Mouse (Mus musculus) forebrain, embryonic 12.5 days (tissue): Measurements from ENCODE around the gene Hmbs. TPM values are rescaled to one million over a fixed set of nuclear protein-coding genes. Genes with fewer than 3 reads are reported as not detected.

ENCODE experiments used
- ATAC-seq: fragments of 200-750 bp; cut with Nextera tagmentation; 2 replicates; pipeline ENCODE4 v1.8.0; 2017; ENCODE audit warnings: moderate TSS enrichment; ENCODE audit not compliant: low FRiP score
- H3K27ac ChIP-seq: fragments of 300-500 bp; sonication (generic); 2 replicates; pipeline ENCODE4 v1.5.1; 2016; ENCODE audit warnings: mild to moderate bottlenecking
- H3K27me3 ChIP-seq: fragments of 300-500 bp; sonication (generic); 2 replicates; pipeline ENCODE4 v1.6.1; 2016; ENCODE audit warnings: mild to moderate bottlenecking
- H3K36me3 ChIP-seq: fragments of 300-500 bp; sonication (generic); replicated peaks from 2 replicates; pipeline ENCODE4 v1.6.1; 2016; ENCODE audit warnings: mild to moderate bottlenecking
- H3K4me1 ChIP-seq: fragments of 300-500 bp; sonication (generic); 2 replicates; pipeline ENCODE4 v1.6.1; 2016
- H3K4me2 ChIP-seq: fragments of 300-500 bp; sonication (generic); 2 replicates; pipeline ENCODE4 v1.6.1; 2016; ENCODE audit warnings: mild to moderate bottlenecking, moderate library complexity
- H3K4me3 ChIP-seq: fragments of 300-500 bp; sonication (generic); replicated peaks from 2 replicates; pipeline ENCODE4 v1.5.1; 2016; ENCODE audit warnings: mild to moderate bottlenecking
- H3K9ac ChIP-seq: fragments of 300-500 bp; sonication (generic); 2 replicates; pipeline ENCODE4 v1.6.1; 2016; ENCODE audit warnings: mild to moderate bottlenecking
- H3K9me3 ChIP-seq: fragments of 300-500 bp; sonication (generic); 2 replicates; pipeline ENCODE4 v1.6.1; 2016
- WGBS: fragments of 180-500 bp; shearing (Covaris S2); methylation state at CpG from one replicate; pipeline ENCODE4 v1.1.7; 2016; 5-methylcytosine and 5-hydroxymethylcytosine counted together
- polyA plus RNA-seq: library from polyadenylated mRNA; unstranded; fragments of >200 nt; fragmentation: Nextera tagmentation; extraction: Ambion mirVana; gene quantifications from 2 replicates; pipeline ENCODE4 v1.2.1, GENCODE M21; 2016

Gene Hmbs
- polyA plus RNA-seq, 1 experiment from 2014 or later, result 115 TPM

DNA sequence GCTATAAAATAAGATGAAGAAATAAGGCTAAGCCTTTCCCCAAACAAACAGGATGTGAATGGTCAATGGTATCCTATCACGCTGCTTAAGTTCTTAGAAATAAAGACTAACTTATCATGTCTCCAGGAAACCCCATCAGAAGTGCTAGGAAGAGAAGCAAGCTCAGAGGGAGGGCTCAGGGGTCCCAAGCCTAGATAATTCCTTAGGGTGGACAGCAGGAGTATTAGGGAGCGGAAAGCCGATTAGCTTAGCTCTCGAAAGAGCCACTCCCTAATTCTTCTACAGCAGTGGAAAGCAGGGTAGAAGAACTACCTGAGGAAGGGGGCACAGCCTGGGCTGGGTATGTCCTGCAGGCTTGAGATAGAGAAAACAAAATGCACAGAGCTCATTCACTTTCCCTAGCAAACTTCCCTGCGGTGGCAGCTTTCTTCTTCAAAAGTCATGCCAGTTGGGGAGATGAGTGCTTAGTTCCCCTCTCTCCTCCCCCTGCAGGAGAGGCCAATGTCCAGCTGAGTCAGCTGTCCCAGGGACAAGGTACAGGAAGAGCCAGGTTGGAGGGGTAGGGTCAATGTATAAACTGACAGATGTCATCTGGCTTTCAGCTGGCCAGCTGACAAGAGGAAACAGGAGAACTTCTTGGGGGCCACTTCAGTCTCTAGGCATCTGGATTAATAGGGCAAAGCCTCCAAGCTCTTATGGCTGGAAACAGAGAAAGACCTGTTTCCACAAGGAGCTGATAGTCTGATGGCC is 25.8 kb downstream of the Hmbs start:
- ATAC-seq, result no peak
- Histone ChIP-seq H3K4me3 (peak overlapping the region; percentile 86), H3K36me3 (peaks cover 34% of the 10 kb centered on the region), H3K4me2 (peak overlapping the region; percentile 94), H3K9me3 (no peaks in the 10 kb centered on the region), H3K4me1 (peaks cover 35% of the 10 kb centered on the region), H3K27me3 (no peaks in the 10 kb centered on the region), H3K27ac (no peak overlapping the region), H3K9ac (0 out of 2 replicates have a peak overlapping the region, but pooled peaks have one; percentile 94)
- WGBS, result 57% methylated on average over 5 of the region's 5 CpGs

DNA sequence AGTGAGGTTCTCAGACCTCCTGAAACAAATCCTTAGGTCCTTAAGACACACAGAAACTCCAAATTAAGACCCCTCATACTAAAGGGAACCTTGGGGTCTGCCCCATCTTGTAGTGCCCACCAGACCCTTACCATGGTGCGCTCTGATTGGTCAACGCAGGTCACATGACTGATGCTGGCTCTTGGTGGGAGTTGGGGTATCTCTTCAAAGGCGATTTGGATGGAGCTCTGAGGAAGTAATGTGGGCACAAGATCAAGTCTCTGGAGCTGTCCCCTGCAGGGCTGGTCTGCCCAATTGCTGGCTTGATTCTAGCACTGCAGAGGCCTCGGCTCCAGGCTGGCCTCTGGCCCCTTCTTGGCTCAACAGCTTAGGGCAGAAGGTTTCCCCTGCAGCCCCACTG is 26.6 kb downstream of the Hmbs start:
- Histone ChIP-seq H3K36me3 (peaks cover 40% of the 10 kb centered on the region), H3K4me1 (peaks cover 35% of the 10 kb centered on the region), H3K4me3 (no peak overlapping the region), H3K4me2 (peak overlapping the region; percentile 94; the same call in 1 of the 2 replicates), H3K9ac (no peak overlapping the region), H3K27me3 (no peaks in the 10 kb centered on the region), H3K27ac (no peak overlapping the region), H3K9me3 (no peaks in the 10 kb centered on the region)
- no peak for ATAC-seq
- 76% methylated on average over 4 of the region's 4 CpGs for WGBS

DNA sequence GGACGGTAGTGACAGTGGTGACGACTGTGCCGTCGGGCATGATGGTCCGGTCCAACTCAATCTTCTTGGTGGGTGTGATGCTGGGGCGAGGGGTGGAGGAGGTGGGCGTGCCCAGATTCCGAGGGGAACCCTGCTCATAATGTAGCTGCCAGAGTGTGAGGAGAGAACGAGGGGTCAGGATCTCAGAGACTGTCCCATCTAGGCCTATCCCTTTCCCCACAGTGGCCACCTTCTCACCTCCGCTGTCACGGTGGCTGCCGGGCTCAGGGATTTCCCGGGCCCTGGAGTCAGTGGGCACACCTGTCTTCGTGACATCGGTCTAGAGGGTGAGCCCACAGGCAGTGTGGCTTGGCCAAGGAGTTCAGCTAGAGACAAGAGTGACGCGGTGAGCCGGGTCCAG is 29.1 kb downstream of the Hmbs start:
- Histone ChIP-seq H3K4me1 (peaks cover 43% of the 10 kb centered on the region), H3K27me3 (peaks cover 4% of the 10 kb centered on the region), H3K36me3 (peaks cover 47% of the 10 kb centered on the region), H3K9ac (no peak overlapping the region), H3K4me3 (no peak overlapping the region), H3K27ac (no peak overlapping the region), H3K9me3 (no peaks in the 10 kb centered on the region), H3K4me2 (no peak overlapping the region)
- no peak for ATAC-seq
- 94% methylated on average over 18 of the region's 18 CpGs for WGBS

DNA sequence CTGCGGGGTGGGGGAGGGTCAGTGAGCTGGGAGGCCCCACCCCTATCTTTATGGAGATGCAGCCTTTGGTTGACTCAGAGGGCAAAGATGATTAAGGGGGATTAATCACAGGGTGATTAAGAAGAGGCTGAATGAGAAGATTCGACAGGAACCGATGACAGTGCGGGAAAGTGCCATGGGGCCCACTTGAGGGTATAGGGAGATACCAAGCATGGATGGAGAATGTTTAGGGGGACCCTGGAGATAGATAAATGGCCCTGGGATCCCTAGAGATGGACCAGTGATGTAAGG is 29.8 kb downstream of the Hmbs start:
- peaks cover 4% of the 10 kb centered on the region for H3K27me3 ChIP-seq
- H3K9ac ChIP-seq, result no peak overlapping the region
- peaks cover 47% of the 10 kb centered on the region for H3K36me3 ChIP-seq
- no peak overlapping the region for H3K27ac ChIP-seq
- H3K4me2 ChIP-seq, result no peak overlapping the region
- WGBS, result 59% methylated on average over 4 of the region's 4 CpGs
- H3K4me1 ChIP-seq, result peaks cover 41% of the 10 kb centered on the region
- no peak for ATAC-seq
- H3K9me3 ChIP-seq, result no peaks in the 10 kb centered on the region
- H3K4me3 ChIP-seq, result no peak overlapping the region

DNA sequence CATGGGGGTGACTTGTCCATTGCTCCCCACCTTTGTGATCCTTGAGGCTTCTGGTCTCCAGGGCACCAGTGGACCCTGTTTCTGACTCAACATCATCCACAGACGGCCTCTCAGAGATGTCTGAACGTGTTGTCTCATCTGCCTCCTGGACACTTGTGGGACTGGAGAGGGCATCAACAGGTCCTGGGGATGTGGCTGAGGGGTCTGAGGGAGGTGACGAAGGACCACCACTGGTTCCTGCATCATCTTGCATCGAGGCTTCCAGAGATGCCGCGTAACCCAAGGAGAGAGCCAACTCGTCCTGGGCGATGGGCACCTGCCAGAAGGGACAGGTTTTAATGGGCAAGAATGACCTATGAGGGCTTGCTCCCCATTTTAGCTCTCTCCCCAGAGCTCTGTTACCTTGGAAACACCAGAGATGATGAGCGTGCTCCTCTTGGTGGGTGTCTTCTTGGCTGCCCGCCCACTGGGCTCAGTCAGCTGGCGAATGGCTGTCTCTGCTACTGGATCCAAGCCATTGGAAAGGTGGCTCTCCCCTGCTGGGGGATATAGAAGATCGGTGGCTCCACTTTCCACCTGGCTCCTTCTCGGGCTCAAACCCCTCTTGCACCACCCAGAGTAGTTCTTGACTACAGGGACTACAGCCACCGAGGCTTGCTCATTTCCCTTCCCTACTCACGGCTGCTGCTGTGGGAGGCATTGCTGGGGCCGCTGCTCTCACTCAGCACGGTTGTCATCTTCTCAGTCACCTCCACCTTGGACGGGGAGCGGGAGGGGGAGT is 30.4 kb downstream of the Hmbs start:
- H3K9ac ChIP-seq, result no peak overlapping the region
- WGBS, result 74% methylated on average over 19 of the region's 19 CpGs

DNA sequence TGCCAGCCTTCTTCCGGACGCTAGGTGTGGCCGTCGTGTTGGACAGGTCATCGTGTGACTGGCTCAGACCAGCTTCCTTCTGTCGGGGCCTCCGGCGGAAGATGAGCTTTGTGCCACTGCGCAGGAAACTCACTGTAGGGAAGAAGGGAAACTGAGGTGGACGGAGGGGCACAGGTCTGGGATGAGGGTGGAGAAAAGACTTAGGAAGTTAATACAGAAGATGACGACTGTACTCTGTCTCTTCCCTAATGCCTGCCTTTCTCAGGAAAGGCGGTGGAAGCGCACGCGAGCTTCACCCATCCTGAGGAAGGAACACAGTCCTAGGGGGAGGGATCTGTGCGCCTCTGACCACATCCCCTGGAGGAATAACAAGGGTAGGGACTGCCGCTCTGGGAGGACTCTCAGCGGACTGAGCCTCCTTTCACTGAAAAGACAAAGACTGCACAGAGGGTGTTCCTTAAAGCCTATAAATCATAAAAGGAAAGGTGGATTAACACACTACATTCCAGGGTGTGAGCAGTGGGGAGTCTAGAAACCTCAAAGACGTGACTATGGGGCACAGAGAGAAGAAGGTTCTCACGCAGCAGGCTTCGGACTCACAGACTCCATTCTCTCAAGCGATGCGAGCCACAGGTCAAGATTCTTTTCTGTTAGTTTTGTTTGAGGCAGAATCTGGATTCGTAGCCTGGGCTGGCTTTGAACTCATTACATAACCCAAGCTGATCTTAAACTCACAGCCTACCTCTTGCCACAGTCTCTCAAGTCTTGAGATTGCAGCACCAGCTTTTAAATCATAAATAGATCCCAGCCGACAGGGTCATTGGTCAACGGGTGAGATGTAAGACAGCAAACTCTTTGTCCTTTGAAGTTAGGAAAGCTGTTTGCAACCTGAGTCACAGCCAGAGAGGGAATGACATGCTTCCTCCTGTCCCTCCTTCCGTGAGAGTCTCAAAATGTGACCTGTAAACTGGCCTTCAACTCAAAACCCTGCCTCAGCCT is 32.6 kb downstream of the Hmbs start:
- peaks cover 4% of the 10 kb centered on the region for H3K27me3 ChIP-seq
- peak overlapping the region; percentile 19; the same call in 1 of the 2 replicates for H3K4me2 ChIP-seq
- H3K9me3 ChIP-seq, result no peaks in the 10 kb centered on the region
- H3K4me3 ChIP-seq, result peak overlapping the region; percentile 4; the same call in 1 of the 2 replicates
- no peak for ATAC-seq
- H3K4me1 ChIP-seq, result peaks cover 18% of the 10 kb centered on the region
- peak overlapping the region; percentile 12; the same call in 1 of the 2 replicates for H3K9ac ChIP-seq
- H3K27ac ChIP-seq, result peak overlapping the region; percentile 36; the same call in 1 of the 2 replicates
- WGBS, result 4% methylated on average over 27 of the region's 27 CpGs
- peaks cover 46% of the 10 kb centered on the region for H3K36me3 ChIP-seq

More for the DNA sequence above, 30.4 kb downstream of the Hmbs start:
- Histone ChIP-seq H3K27ac (no peak overlapping the region; the same call in 1 of the 2 replicates), H3K4me2 (no peak overlapping the region), H3K9me3 (no peaks in the 10 kb centered on the region), H3K4me3 (no peak overlapping the region), H3K4me1 (peaks cover 35% of the 10 kb centered on the region), H3K36me3 (peaks cover 47% of the 10 kb centered on the region), H3K27me3 (peaks cover 4% of the 10 kb centered on the region)
- ATAC-seq, result no peak

DNA sequence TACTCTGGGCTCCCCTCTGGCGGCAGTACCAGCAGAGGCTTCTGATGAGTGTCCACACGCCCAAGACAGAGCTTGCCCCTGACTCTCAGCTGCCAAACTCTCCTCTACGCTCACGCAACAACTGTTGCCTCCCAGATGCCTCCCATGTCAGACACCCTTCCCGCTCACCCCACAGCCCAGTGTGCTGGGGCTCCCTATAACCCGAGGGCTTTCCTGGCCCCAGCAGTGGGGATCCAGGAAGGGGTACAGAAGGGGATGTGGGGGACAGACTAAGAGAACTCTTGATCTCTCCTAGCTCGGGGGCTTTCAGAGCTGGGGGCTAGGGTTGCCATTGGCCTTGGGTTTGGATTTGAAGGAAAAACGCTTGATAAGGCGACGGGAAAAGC is 33.3 kb downstream of the Hmbs start:
- H3K36me3 ChIP-seq, result peaks cover 39% of the 10 kb centered on the region
- no peak overlapping the region for H3K27ac ChIP-seq
- H3K9me3 ChIP-seq, result no peaks in the 10 kb centered on the region
- no peak for ATAC-seq
- peaks cover 18% of the 10 kb centered on the region for H3K4me1 ChIP-seq
- H3K4me3 ChIP-seq, result 0 out of 2 replicates have a peak overlapping the region, but pooled peaks have one; percentile 4
- H3K9ac ChIP-seq, result peak overlapping the region; percentile 12; the same call in 1 of the 2 replicates
- H3K4me2 ChIP-seq, result 0 out of 2 replicates have a peak overlapping the region, but pooled peaks have one; percentile 19
- H3K27me3 ChIP-seq, result peaks cover 4% of the 10 kb centered on the region
- WGBS, result 29% methylated on average over 10 of the region's 10 CpGs

DNA sequence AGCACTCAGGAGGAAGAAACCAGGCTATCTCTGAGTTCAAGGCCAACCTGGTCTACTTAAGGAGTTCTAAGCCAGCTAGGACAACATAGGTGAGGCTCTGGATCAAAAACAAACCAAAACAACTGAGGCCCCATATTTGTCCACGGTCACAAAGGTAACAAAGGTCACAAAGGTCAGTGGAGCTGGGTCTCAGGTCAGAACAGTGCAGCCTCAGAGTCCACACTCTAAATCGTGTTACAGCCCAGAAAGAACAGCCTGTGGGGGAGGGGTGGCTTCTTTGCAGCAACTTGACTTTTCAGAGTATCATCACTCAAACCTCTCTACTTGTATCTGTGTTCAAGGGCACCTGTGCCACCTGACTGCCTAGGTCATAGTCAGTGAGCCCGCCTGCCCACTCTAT is 34.3 kb downstream of the Hmbs start:
- 53% methylated on average over 3 of the region's 3 CpGs for WGBS
- H3K36me3 ChIP-seq, result peaks cover 29% of the 10 kb centered on the region
- peaks cover 20% of the 10 kb centered on the region for H3K4me1 ChIP-seq
- no peak overlapping the region for H3K4me2 ChIP-seq
- no peak overlapping the region for H3K27ac ChIP-seq
- no peak overlapping the region for H3K4me3 ChIP-seq
- peaks cover 4% of the 10 kb centered on the region for H3K27me3 ChIP-seq
- ATAC-seq, result no peak
- H3K9ac ChIP-seq, result no peak overlapping the region
- H3K9me3 ChIP-seq, result no peaks in the 10 kb centered on the region

DNA sequence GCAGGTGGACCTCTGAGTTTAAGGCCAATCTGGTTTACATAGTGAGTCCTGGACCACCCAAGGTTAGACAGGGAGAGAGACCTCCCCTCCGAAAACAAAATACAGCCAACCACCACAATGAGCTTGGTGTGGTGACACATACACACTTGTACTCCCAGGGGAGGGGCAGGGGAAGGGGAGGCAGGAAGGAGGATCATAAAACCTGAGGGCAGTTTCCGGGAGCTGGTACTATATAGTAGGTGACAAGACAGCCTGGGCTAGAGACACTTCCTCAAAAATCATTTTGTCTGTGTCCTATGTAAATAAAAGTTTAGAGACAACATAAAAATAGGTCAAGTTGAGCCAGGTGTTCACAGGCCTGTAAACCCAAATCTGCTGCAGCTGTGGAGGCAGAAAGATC is 36.8 kb downstream of the Hmbs start:
- H3K9me3 ChIP-seq, result no peaks in the 10 kb centered on the region
- peaks cover 13% of the 10 kb centered on the region for H3K36me3 ChIP-seq
- peaks cover 4% of the 10 kb centered on the region for H3K27me3 ChIP-seq
- 98% methylated on average over 2 of the region's 2 CpGs for WGBS
- ATAC-seq, result no peak
- no peak overlapping the region for H3K27ac ChIP-seq
- H3K9ac ChIP-seq, result no peak overlapping the region
- no peak overlapping the region for H3K4me2 ChIP-seq
- no peak overlapping the region for H3K4me3 ChIP-seq
- H3K4me1 ChIP-seq, result peaks cover 30% of the 10 kb centered on the region

DNA sequence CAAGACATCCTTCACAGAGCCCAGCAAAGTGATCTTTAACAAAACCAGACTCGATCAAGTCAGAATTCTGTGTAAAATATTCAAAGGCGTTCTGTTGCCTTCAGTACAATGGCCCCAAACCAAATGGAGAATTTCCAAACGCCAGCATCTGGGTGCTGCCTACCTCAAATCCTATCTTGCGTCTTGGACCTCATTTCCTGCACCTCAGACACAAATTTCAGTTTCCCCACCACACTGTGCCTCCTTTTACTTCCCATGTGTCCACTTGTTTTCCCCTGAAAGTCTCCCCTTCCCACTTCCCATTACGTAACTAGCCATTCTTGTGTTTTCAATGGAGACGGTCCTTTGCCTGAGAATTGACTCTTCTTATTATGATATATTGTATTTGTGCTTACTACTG is 37.5 kb downstream of the Hmbs start:
- Histone ChIP-seq H3K4me3 (no peak overlapping the region), H3K27ac (no peak overlapping the region), H3K36me3 (peaks cover 20% of the 10 kb centered on the region), H3K9ac (no peak overlapping the region), H3K27me3 (peaks cover 4% of the 10 kb centered on the region), H3K4me2 (no peak overlapping the region), H3K9me3 (no peaks in the 10 kb centered on the region), H3K4me1 (peaks cover 24% of the 10 kb centered on the region)
- no peak for ATAC-seq
- 91% methylated on average over 6 of the region's 6 CpGs for WGBS

DNA sequence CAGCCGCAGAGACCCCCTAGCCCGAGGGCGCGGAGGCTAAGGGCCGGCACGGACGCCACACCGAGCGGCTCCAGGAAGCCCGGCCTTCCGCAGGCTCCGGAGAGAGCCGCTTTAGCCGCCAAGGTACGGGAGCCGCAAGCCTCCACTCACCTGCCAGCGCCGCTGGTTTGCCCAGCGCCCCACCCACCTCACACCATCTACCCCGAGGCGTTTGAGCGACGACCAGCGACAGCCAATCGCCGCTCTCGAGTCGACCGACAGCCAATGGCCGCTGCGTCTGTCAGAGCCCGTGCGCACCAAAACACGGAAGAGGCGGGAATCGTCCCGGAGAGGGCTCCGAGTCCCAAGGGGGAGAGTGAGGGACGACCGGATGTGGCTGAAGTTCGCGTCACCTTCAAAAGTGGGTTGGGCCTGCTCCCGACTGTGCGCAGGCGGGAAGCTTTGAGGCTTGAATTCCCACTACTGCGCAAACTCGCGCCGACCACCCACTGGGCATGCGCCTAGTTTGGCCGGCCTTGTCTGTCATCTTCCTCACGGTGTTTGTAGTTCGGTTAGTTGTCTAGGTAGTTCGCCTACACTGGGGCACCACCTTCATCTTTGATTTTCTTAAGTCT is 38.5 kb downstream of the Hmbs start, which contains the start of gene Hinfp:
Gene Hinfp, minus strand, starts transcription at position 206 of the 614 bp plus-strand sequence.
- Histone ChIP-seq H3K4me2 (peak within 1 kb of the TSS; percentile 67), H3K36me3 (peaks cover 26% of the 10 kb centered on the region), H3K27ac (peak within 1 kb of the TSS; percentile 79), H3K9me3 (no peaks in the 10 kb centered on the region), H3K27me3 (no peaks in the 10 kb centered on the region; the same call in 1 of the 2 replicates), H3K9ac (peak within 1 kb of the TSS; percentile 86), H3K4me1 (peaks cover 14% of the 10 kb centered on the region), H3K4me3 (peak within 1 kb of the TSS; percentile 90)
- under 1% methylated on average over 54 of the region's 54 CpGs for WGBS
- peak; percentile 99 for ATAC-seq
